Mouse (Mus musculus): ENCODE results near the gene Nid1. TPM values are rescaled to one million over a fixed set of nuclear protein-coding genes. Genes with fewer than 3 reads are reported as not detected.

Nid1 gene
- total RNA-seq (2023): under 1 TPM; 0.15 to 0.49 TPM

DNA sequence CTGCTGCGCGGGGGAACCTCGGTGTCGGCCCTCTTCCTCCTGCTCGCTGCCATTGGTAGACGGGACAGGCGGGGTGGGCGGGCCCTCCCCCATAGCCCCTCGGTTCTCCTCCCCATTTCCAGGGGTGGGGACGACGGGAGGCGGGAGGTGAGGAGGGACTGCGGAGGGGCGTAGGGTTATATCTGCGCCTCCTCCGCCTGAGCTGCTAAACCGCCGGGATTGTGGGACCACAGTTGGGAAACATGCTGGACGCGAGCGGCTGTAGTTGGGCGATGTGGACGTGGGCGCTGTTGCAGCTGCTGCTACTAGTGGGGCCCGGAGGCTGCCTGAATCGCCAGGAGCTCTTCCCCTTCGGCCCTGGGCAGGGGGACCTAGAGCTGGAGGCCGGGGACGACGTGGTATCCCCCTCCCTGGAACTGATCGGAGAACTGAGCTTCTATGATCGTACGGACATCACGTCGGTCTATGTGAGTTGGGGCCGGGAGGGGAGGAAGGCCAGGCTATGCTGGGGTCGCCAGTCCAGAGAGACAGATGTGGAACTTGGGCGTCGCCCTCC, at the start of gene Nid1:
Gene Nid1, plus strand, starts transcription at position 92 of the 556 bp plus-strand sequence.

DNA sequence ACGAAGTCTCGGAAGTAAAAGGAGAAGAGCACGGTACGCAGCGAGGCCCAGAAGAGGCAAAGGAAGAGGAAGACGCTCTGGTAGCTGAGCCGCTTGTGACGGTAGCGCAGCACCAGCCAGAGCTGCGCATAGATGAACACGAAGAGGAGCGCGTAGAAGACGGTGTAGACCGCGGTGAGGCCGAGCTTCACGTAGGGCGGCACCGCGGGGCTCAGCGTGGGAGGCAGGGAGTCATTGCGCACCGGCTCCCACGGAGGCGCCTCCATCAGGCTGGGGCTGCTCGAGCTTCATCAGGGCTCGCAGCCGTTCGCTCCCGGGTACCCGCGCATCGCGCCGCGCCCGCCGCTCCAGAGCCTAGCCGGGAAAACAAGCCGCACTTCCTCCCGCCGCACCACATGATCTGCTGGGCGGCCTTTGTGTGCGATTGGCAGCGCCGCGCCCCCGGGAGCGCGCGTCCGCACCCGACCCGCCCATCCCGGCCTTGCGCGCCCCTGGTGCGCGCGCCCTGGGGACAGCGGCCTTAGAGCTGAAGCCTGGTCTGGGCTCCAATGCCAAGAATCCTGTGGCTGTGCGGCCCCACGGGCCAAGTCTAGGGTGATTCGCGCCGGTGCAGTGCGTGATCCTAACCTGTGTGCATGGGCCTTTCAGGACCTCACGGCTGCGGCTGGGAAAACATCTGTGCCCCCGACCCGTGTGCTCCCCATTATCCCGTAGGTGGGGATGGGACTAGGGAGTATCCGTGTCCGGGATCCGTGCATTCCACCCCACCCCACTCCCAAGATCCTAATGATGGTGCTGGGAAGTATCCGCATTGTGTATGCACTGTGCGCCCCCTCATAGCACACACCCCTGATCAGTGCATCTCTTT, 43.9 kb upstream of the Nid1 start, which contains the start of gene Gpr137b:
Gene Gpr137b, minus strand, starts transcription at position 787 of the 868 bp plus-strand sequence.

Other genes with a start within 250 kb of the Nid1 start
- 10 to 100 TPM; 27.6 to 34.0 TPM for gene Gpr137b, start 43.5 kb upstream of the Nid1 start, total RNA-seq (2023)
- gene Lyst, start 152.8 kb downstream of the Nid1 start, total RNA-seq (2023): 100 to 1,000 TPM; 458 to 553 TPM